Mouse (Mus musculus) liver, embryonic 12.5 days (tissue): Measurements from ENCODE around the gene Hoxd8. TPM values are rescaled to one million over a fixed set of nuclear protein-coding genes. Genes with fewer than 3 reads are reported as not detected.

ENCODE experiments used
- ATAC-seq: fragments of 200-750 bp; cut with Nextera tagmentation; 2 replicates; pipeline ENCODE4 v1.8.0; 2017; ENCODE audit warnings: moderate number of reproducible peaks, mild to moderate bottlenecking, moderate library complexity
- H3K27ac ChIP-seq: fragments of 300-500 bp; sonication (generic); 2 replicates; pipeline ENCODE4 v1.5.1; 2016; ENCODE audit warnings: mild to moderate bottlenecking
- H3K27me3 ChIP-seq: fragments of 300-500 bp; sonication (generic); replicated peaks from 2 replicates; pipeline ENCODE4 v1.6.1; 2016; ENCODE audit warnings: mild to moderate bottlenecking, moderate library complexity
- H3K36me3 ChIP-seq: fragments of 300-500 bp; sonication (generic); 2 replicates; pipeline ENCODE4 v1.6.1; 2016; ENCODE audit warnings: mild to moderate bottlenecking, moderate library complexity
- H3K4me1 ChIP-seq: fragments of 300-500 bp; sonication (generic); 2 replicates; pipeline ENCODE4 v1.6.1; 2016
- H3K4me2 ChIP-seq: fragments of 300-500 bp; sonication (generic); 2 replicates; pipeline ENCODE4 v1.6.1; 2016; ENCODE audit warnings: mild to moderate bottlenecking, moderate library complexity
- H3K4me3 ChIP-seq: fragments of 300-500 bp; sonication (generic); 2 replicates; pipeline ENCODE4 v1.5.1; 2016; ENCODE audit warnings: mild to moderate bottlenecking, moderate library complexity
- H3K9ac ChIP-seq: fragments of 300-500 bp; sonication (generic); 2 replicates; pipeline ENCODE4 v1.6.1; 2016; ENCODE audit warnings: mild to moderate bottlenecking, moderate library complexity
- H3K9me3 ChIP-seq: fragments of 300-500 bp; sonication (generic); replicated peaks from 2 replicates; pipeline ENCODE4 v1.6.1; 2016; ENCODE audit warnings: mild to moderate bottlenecking, moderate library complexity
- WGBS: fragments of 180-500 bp; shearing (Covaris S2); methylation state at CpG from one replicate; pipeline ENCODE4 v1.1.7; 2016; ENCODE audit not compliant: insufficient replicate concordance; 5-methylcytosine and 5-hydroxymethylcytosine counted together
- polyA plus RNA-seq: library from polyadenylated mRNA; unstranded; fragments of >200 nt; fragmentation: Nextera tagmentation; extraction: Ambion mirVana; gene quantifications from 2 replicates; pipeline ENCODE4 v1.2.1, GENCODE M21; 2016

Gene Hoxd8
- polyA plus RNA-seq, 1 experiment from 2014 or later: 0.11 TPM

GRCm38 (mm10) chr2:74672481-74673362 is 31.7 kb upstream of the Hoxd8 start:
- ATAC-seq: no peak
- Histone ChIP-seq H3K27me3 (peaks cover 99% of the 10 kb centered on the region), H3K27ac (no peak overlapping the region), H3K4me1 (peaks cover 13% of the 10 kb centered on the region; the same call in 1 of the 2 replicates), H3K9ac (no peak overlapping the region), H3K4me2 (peak overlapping the region; percentile 47), H3K9me3 (no peaks in the 10 kb centered on the region), H3K36me3 (no peaks in the 10 kb centered on the region), H3K4me3 (peak overlapping the region; percentile 30)
- WGBS: 2% methylated on average over 40 of the region's 40 CpGs

GRCm38 (mm10) chr2:74673835-74674425 is 30.5 kb upstream of the Hoxd8 start:
- H3K27ac ChIP-seq: no peak overlapping the region
- H3K9me3 ChIP-seq: no peaks in the 10 kb centered on the region
- WGBS: 2% methylated on average over 24 of the region's 24 CpGs
- H3K36me3 ChIP-seq: no peaks in the 10 kb centered on the region
- no peak overlapping the region for H3K9ac ChIP-seq
- H3K4me2 ChIP-seq: no peak overlapping the region
- H3K4me3 ChIP-seq: no peak overlapping the region
- 0 out of 2 replicates have a peak, but pooled peaks cover 4% of the 10 kb centered on the region for H3K4me1 ChIP-seq
- H3K27me3 ChIP-seq: peaks cover 99% of the 10 kb centered on the region
- no peak for ATAC-seq

GRCm38 (mm10) chr2:74674881-74675665 is 29.3 kb upstream of the Hoxd8 start, which contains the start of gene Hoxd12:
Gene Hoxd12, plus strand, starts transcription at chr2:74675013.
- peaks cover 99% of the 10 kb centered on the region for H3K27me3 ChIP-seq
- WGBS: 4% methylated on average over 47 of the region's 47 CpGs
- H3K36me3 ChIP-seq: no peaks in the 10 kb centered on the region
- no peak for ATAC-seq
- H3K9me3 ChIP-seq: no peaks in the 10 kb centered on the region
- no peak within 1 kb of the TSS for H3K9ac ChIP-seq
- no peak within 1 kb of the TSS for H3K27ac ChIP-seq
- no peak within 1 kb of the TSS for H3K4me3 ChIP-seq
- no peak within 1 kb of the TSS for H3K4me2 ChIP-seq
- 0 out of 2 replicates have a peak, but pooled peaks cover 4% of the 10 kb centered on the region for H3K4me1 ChIP-seq

GRCm38 (mm10) chr2:74675666-74676282 is 28.6 kb upstream of the Hoxd8 start:
- Histone ChIP-seq H3K9me3 (no peaks in the 10 kb centered on the region), H3K27me3 (peaks cover 100% of the 10 kb centered on the region), H3K4me3 (no peak overlapping the region), H3K36me3 (no peaks in the 10 kb centered on the region), H3K4me1 (0 out of 2 replicates have a peak, but pooled peaks cover 4% of the 10 kb centered on the region), H3K9ac (no peak overlapping the region), H3K4me2 (no peak overlapping the region), H3K27ac (no peak overlapping the region)
- 6% methylated on average over 24 of the region's 24 CpGs for WGBS
- no peak for ATAC-seq

- Histone ChIP-seq H3K9me3 (no peaks in the 10 kb centered on the region), H3K27ac (no peak overlapping the region), H3K9ac (no peak overlapping the region), H3K4me2 (no peak overlapping the region), H3K36me3 (no peaks in the 10 kb centered on the region), H3K27me3 (peaks cover 100% of the 10 kb centered on the region), H3K4me1 (0 out of 2 replicates have a peak, but pooled peaks cover 4% of the 10 kb centered on the region), H3K4me3 (no peak overlapping the region)
- no peak for ATAC-seq
- under 1% methylated on average over 9 of the region's 9 CpGs for WGBS
Measured at GRCm38 (mm10) chr2:74676376-74677052, 27.9 kb upstream of the Hoxd8 start.

GRCm38 (mm10) chr2:74677106-74677505 is 27.3 kb upstream of the Hoxd8 start:
- Histone ChIP-seq H3K27ac (no peak overlapping the region), H3K27me3 (peaks cover 100% of the 10 kb centered on the region), H3K4me3 (no peak overlapping the region), H3K9ac (no peak overlapping the region), H3K36me3 (no peaks in the 10 kb centered on the region), H3K4me1 (peaks cover 8% of the 10 kb centered on the region; the same call in 1 of the 2 replicates), H3K4me2 (no peak overlapping the region), H3K9me3 (no peaks in the 10 kb centered on the region)
- ATAC-seq: no peak
- 15% methylated on average over 2 of the region's 2 CpGs for WGBS

- ATAC-seq: no peak
- H3K4me3 ChIP-seq: no peak within 1 kb of the TSS
Measured at GRCm38 (mm10) chr2:74678891-74679595, 25.4 kb upstream of the Hoxd8 start, which contains the start of gene Hoxd11. Gene Hoxd11, plus strand, starts transcription at chr2:74679557.

GRCm38 (mm10) chr2:74679596-74679971 is 24.8 kb upstream of the Hoxd8 start:
- Histone ChIP-seq H3K27me3 (peaks cover 100% of the 10 kb centered on the region), H3K27ac (no peak overlapping the region), H3K4me2 (no peak overlapping the region), H3K4me1 (peaks cover 13% of the 10 kb centered on the region), H3K4me3 (no peak overlapping the region), H3K9ac (no peak overlapping the region), H3K9me3 (no peaks in the 10 kb centered on the region), H3K36me3 (no peaks in the 10 kb centered on the region)
- ATAC-seq: no peak
- WGBS: 1% methylated on average over 26 of the region's 26 CpGs

More at GRCm38 (mm10) chr2:74678891-74679595, 25.4 kb upstream of the Hoxd8 start, which contains the start of gene Hoxd11:
- Histone ChIP-seq H3K9ac (no peak within 1 kb of the TSS), H3K36me3 (no peaks in the 10 kb centered on the region), H3K4me1 (peaks cover 13% of the 10 kb centered on the region), H3K9me3 (no peaks in the 10 kb centered on the region), H3K27ac (no peak within 1 kb of the TSS), H3K4me2 (no peak within 1 kb of the TSS), H3K27me3 (peaks cover 100% of the 10 kb centered on the region)
- WGBS: 4% methylated on average over 15 of the region's 15 CpGs

GRCm38 (mm10) chr2:74679980-74680379 is 24.4 kb upstream of the Hoxd8 start:
- Histone ChIP-seq H3K36me3 (no peaks in the 10 kb centered on the region), H3K9me3 (no peaks in the 10 kb centered on the region), H3K9ac (no peak overlapping the region), H3K4me2 (no peak overlapping the region), H3K27me3 (peaks cover 100% of the 10 kb centered on the region), H3K4me3 (no peak overlapping the region), H3K27ac (no peak overlapping the region), H3K4me1 (peaks cover 13% of the 10 kb centered on the region)
- under 1% methylated on average over 23 of the region's 23 CpGs for whole genome bisulfite sequencing
- ATAC-seq: no peak

GRCm38 (mm10) chr2:74680561-74681398 is 23.6 kb upstream of the Hoxd8 start:
- Histone ChIP-seq H3K27ac (no peak overlapping the region), H3K9ac (no peak overlapping the region), H3K4me2 (no peak overlapping the region), H3K27me3 (peaks cover 99% of the 10 kb centered on the region), H3K9me3 (no peaks in the 10 kb centered on the region), H3K4me3 (no peak overlapping the region), H3K4me1 (peaks cover 13% of the 10 kb centered on the region), H3K36me3 (no peaks in the 10 kb centered on the region)
- ATAC-seq: no peak
- WGBS: 3% methylated on average over 21 of the region's 21 CpGs
